Mouse (Mus musculus) limb, embryonic 14.5 days (tissue): ENCODE data around the gene Gm45716. TPM values are rescaled to one million over a fixed set of nuclear protein-coding genes. Genes with fewer than 3 reads are reported as not detected.

Experiments used
- ATAC-seq: fragments of 200-750 bp; cut with Nextera tagmentation; 2 replicates; pipeline ENCODE4 v1.8.0; 2017; ENCODE audit warnings: low read depth, moderate number of reproducible peaks, moderate TSS enrichment; ENCODE audit not compliant: low FRiP score
- DNase-seq: peaks from one replicate; pipeline ENCODE4 v3.0.0-alpha.2; 2015; ENCODE audit warnings: low spot score
- H3K27ac ChIP-seq: fragments of 300-500 bp; sonication (generic); replicated peaks from 2 replicates; pipeline ENCODE4 v1.5.1; 2014; ENCODE audit warnings: low read depth, mild to moderate bottlenecking, low read length, moderate library complexity, mixed read lengths
- H3K27me3 ChIP-seq: fragments of 300-500 bp; sonication (generic); 2 replicates; pipeline ENCODE4 v1.6.1; 2014; ENCODE audit warnings: low read length, mixed read lengths; ENCODE audit not compliant: control insufficient read depth, insufficient read depth
- H3K36me3 ChIP-seq: fragments of 300-500 bp; sonication (generic); 2 replicates; pipeline ENCODE4 v1.6.1; 2014; ENCODE audit warnings: mild to moderate bottlenecking, low read length, moderate library complexity, mixed read lengths; ENCODE audit not compliant: control insufficient read depth, insufficient read depth
- H3K4me1 ChIP-seq: fragments of 300-500 bp; sonication (generic); 2 replicates; pipeline ENCODE4 v1.6.1; 2014; ENCODE audit warnings: antibody characterized with exemption, low read length, mixed read lengths; ENCODE audit not compliant: control insufficient read depth, insufficient read depth
- H3K4me2 ChIP-seq: fragments of 300-500 bp; sonication (generic); replicated peaks from 2 replicates; pipeline ENCODE4 v1.6.1; 2014; ENCODE audit warnings: low read depth, mild to moderate bottlenecking, low read length, moderate library complexity; ENCODE audit not compliant: severe bottlenecking
- H3K4me3 ChIP-seq: fragments of 300-500 bp; sonication (generic); replicated peaks from 2 replicates; pipeline ENCODE4 v1.5.1; 2014; ENCODE audit warnings: low read length
- H3K9ac ChIP-seq: fragments of 300-500 bp; sonication (generic); 2 replicates; pipeline ENCODE4 v1.6.1; 2014; ENCODE audit warnings: mild to moderate bottlenecking, low read depth, low read length, moderate library complexity; ENCODE audit not compliant: severe bottlenecking
- H3K9me3 ChIP-seq: fragments of 300-500 bp; sonication (generic); 2 replicates; pipeline ENCODE4 v1.6.1; 2016; ENCODE audit warnings: low read length; ENCODE audit not compliant: control insufficient read depth
- POLR2A ChIP-seq: fragments of 200-500 bp; IDR thresholded peaks from 2 replicates; pipeline ENCODE4 v1.8.0; 2012; ENCODE audit warnings: inconsistent platforms, mild to moderate bottlenecking, moderate library complexity, borderline replicate concordance; ENCODE audit not compliant: insufficient read depth, insufficient read length; ENCODE audit errors: extremely low read depth
- WGBS: fragments of 180-500 bp; shearing (Covaris S2); extraction: QIAGEN DNeasy Blood & Tissue Kit; methylation state at CpG from one replicate; pipeline ENCODE4 v1.1.7; 2014; 5-methylcytosine and 5-hydroxymethylcytosine counted together
- polyA plus RNA-seq, 2 experiments: library from polyadenylated mRNA; depleted of rRNA in 1 of 2; stranded (reverse) in 1 of 2; unstranded in 1 of 2; fragments of >200 nt; fragmentation: Nextera tagmentation in 1 of 2; extraction: Ambion mirVana in 1 of 2; gene quantifications; 2 replicates each; pipeline versions ENCODE4 v1.2.1 to v1.2.3; 2012 to 2014

Gm45716 gene
- polyA plus RNA-seq, 2 experiments: 4.2 to 7.7 TPM

DNA sequence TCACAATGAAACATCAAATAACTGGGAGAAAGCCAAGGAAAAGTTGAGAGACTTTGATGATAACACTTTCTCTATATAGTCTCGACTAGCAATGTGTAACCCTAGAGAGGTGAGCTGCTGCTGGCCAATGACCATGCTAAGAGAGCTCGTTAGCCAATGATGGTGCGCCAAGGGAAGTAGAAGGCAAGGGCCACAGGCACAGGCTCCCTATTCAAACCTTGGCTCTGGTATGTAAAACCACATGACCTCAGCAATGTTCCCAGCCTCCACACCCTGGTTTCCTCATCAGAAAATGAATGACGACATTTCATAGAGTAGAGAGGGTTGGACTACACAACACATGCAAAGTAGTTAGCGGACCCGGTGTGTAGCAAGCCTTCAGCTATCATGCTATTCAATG, 15.2 kb upstream of the Gm45716 start:
- Histone ChIP-seq H3K4me2 (no peak overlapping the region), H3K27ac (no peak overlapping the region), H3K4me1 (no peaks in the 10 kb centered on the region), H3K9me3 (no peaks in the 10 kb centered on the region), H3K9ac (no peak overlapping the region), H3K36me3 (no peaks in the 10 kb centered on the region), H3K4me3 (no peak overlapping the region), H3K27me3 (no peaks in the 10 kb centered on the region)
- ATAC-seq (no peak), DNase-seq (no peak)
- WGBS: 87% methylated on average over 6 of the region's 6 CpGs
- TF ChIP-seq POLR2A: no peak

DNA sequence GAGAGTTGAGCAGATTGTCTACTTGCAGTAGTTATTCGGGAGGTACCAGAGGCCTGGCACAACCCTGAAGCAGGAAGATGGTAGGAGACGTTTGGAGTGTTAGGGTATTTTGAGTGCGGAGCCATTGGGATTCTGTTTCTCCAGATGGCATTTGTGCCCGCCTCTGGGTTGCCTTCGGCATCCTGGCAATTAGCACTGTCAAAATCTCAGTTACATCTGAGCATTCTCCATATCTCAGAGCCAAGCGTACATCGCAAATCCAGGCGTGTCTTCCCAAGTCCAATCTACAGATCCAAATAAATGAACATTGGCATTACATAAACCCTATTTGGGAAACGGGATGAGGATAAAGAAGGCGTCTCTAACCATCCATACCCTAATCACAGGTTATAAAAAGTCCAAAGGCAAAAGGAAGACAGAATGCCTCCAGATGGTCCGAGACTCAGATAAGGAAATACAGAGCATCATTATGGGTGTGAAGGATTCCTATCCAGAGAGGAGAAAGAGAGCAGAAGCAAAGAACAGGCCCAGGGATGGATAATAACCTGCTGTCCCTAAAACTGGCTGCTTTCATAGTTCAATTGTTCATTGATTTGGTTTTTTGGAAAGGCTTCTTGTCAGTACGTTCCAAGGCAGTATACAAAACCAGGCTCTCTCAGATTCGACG, 11.7 kb upstream of the Gm45716 start:
- Histone ChIP-seq H3K36me3 (no peaks in the 10 kb centered on the region), H3K9ac (no peak overlapping the region), H3K9me3 (no peaks in the 10 kb centered on the region), H3K4me3 (no peak overlapping the region), H3K4me2 (no peak overlapping the region), H3K4me1 (no peaks in the 10 kb centered on the region), H3K27ac (no peak overlapping the region), H3K27me3 (no peaks in the 10 kb centered on the region)
- DNase-seq (no peak), ATAC-seq (no peak)
- TF ChIP-seq POLR2A: no peak
- 87% methylated on average over 14 of the region's 14 CpGs for WGBS

- no peaks in the 10 kb centered on the region for H3K4me1 ChIP-seq
- no peak overlapping the region for H3K9ac ChIP-seq
- no peak overlapping the region for H3K27ac ChIP-seq
- H3K4me2 ChIP-seq: no peak overlapping the region
- no peaks in the 10 kb centered on the region for H3K36me3 ChIP-seq
- H3K9me3 ChIP-seq: no peaks in the 10 kb centered on the region
- H3K27me3 ChIP-seq: no peaks in the 10 kb centered on the region
- no peak overlapping the region for H3K4me3 ChIP-seq
- whole genome bisulfite sequencing: 88% methylated on average over 6 of the region's 6 CpGs
- no peak for TF ChIP-seq POLR2A
- no peak for DNase-seq
- no peak for ATAC-seq
Measured at GRCm38 (mm10) chr11:90177389-90177788, 10.1 kb upstream of the Gm45716 start.

DNA sequence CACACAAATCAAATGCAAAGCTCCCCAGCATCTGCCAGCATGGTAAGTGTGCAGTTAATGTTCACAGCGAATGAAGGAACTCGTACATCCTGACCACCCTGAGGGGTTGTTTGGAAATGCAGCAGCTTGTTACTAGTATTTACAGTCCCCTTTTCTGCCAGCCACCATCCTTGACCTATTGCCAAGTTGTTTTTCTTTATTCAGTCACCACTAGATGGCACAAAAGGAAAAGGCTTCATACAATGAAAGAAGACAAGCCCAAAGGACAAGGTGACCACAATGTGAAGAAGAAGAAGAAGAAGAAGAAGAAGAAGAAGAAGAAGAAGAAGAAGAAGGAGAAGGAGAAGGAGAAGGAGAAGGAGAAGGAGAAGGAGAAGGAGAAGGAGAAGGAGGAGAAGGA, 4.1 kb upstream of the Gm45716 start:
- DNase-seq (peak; percentile 69), ATAC-seq (no peak)
- no peaks in the 10 kb centered on the region for H3K27me3 ChIP-seq
- no peak overlapping the region for H3K9ac ChIP-seq
- no peak overlapping the region for H3K27ac ChIP-seq
- H3K4me2 ChIP-seq: no peak overlapping the region
- H3K36me3 ChIP-seq: no peaks in the 10 kb centered on the region
- no peaks in the 10 kb centered on the region for H3K9me3 ChIP-seq
- H3K4me3 ChIP-seq: no peak overlapping the region
- 18% methylated on average over 2 of the region's 2 CpGs for WGBS
- H3K4me1 ChIP-seq: no peaks in the 10 kb centered on the region
- no peak for TF ChIP-seq POLR2A

GRCm38 (mm10) chr11:90184756-90185155, 2.7 kb upstream of the Gm45716 start:
- no peak for ATAC-seq
- H3K4me1 ChIP-seq: no peaks in the 10 kb centered on the region

DNA sequence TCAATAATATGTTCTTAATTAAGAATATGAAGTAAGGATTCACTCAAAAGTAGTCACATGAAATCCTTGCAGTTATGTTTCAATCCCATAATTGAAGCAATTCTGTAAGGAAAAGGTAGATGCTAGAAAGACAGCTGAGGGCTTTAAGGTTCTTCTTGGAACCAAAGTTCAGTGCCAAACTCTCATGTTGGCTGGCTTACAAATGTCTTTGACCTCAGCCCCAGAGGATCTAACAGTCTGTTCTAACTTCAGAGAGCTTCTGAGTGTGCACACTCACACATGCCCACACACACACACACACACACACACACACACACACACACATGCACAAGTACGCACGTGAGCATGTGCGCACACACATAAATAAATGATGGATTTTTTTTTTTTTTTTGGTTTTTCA, 2.7 kb downstream of the Gm45716 start:
- H3K27me3 ChIP-seq: no peaks in the 10 kb centered on the region
- no peak overlapping the region for H3K27ac ChIP-seq
- no peaks in the 10 kb centered on the region for H3K4me1 ChIP-seq
- 80% methylated on average over 3 of the region's 3 CpGs for WGBS
- no peak for TF ChIP-seq POLR2A
- H3K4me3 ChIP-seq: no peak overlapping the region
- no peaks in the 10 kb centered on the region for H3K9me3 ChIP-seq
- no peaks in the 10 kb centered on the region for H3K36me3 ChIP-seq
- no peak overlapping the region for H3K9ac ChIP-seq
- DNase-seq (no peak), ATAC-seq (no peak)
- H3K4me2 ChIP-seq: no peak overlapping the region

More at GRCm38 (mm10) chr11:90184756-90185155, 2.7 kb upstream of the Gm45716 start:
- H3K9me3 ChIP-seq: no peaks in the 10 kb centered on the region
- no peak overlapping the region for H3K4me2 ChIP-seq
- WGBS: 82% methylated on average over 4 of the region's 4 CpGs
- H3K36me3 ChIP-seq: no peaks in the 10 kb centered on the region
- no peak for TF ChIP-seq POLR2A
- H3K9ac ChIP-seq: no peak overlapping the region
- H3K27ac ChIP-seq: no peak overlapping the region
- H3K27me3 ChIP-seq: no peaks in the 10 kb centered on the region
- no peak for DNase-seq
- no peak overlapping the region for H3K4me3 ChIP-seq
